Mouse (Mus musculus) hindbrain, embryonic 15.5 days (tissue): ENCODE measurements around the gene Zfp422. TPM values are rescaled to one million over a fixed set of nuclear protein-coding genes. Genes with fewer than 3 reads are reported as not detected.
"Not testable (repeated sequence)": the region's sequence is repeated elsewhere in the genome, so short reads cannot be mapped to it uniquely, and the experiment has no call there.

Experiments
- ATAC-seq: fragments of 200-750 bp; cut with Nextera tagmentation; 2 replicates; pipeline ENCODE4 v1.8.0; 2017; ENCODE audit warnings: low read depth, moderate number of reproducible peaks, moderate TSS enrichment; ENCODE audit not compliant: low FRiP score
- H3K27ac ChIP-seq: fragments of 300-500 bp; sonication (generic); replicated peaks from 2 replicates; pipeline ENCODE4 v1.5.1; 2015; ENCODE audit warnings: mild to moderate bottlenecking, inconsistent platforms
- H3K27me3 ChIP-seq: fragments of 300-500 bp; sonication (generic); 2 replicates; pipeline ENCODE4 v1.6.1; 2015; ENCODE audit warnings: control low read depth, inconsistent platforms
- H3K36me3 ChIP-seq: fragments of 300-500 bp; sonication (generic); 2 replicates; pipeline ENCODE4 v1.6.1; 2015; ENCODE audit warnings: control low read depth, inconsistent platforms
- H3K4me1 ChIP-seq: fragments of 300-500 bp; sonication (generic); replicated peaks from 2 replicates; pipeline ENCODE4 v1.6.1; 2015; ENCODE audit warnings: control low read depth, inconsistent platforms
- H3K4me2 ChIP-seq: fragments of 300-500 bp; sonication (generic); 2 replicates; pipeline ENCODE4 v1.6.1; 2015; ENCODE audit warnings: moderate library complexity, mild to moderate bottlenecking, inconsistent platforms
- H3K4me3 ChIP-seq: fragments of 300-500 bp; sonication (generic); 2 replicates; pipeline ENCODE4 v1.5.1; 2015; ENCODE audit warnings: mild to moderate bottlenecking, inconsistent platforms
- H3K9ac ChIP-seq: fragments of 300-500 bp; sonication (generic); 2 replicates; pipeline ENCODE4 v1.6.1; 2015; ENCODE audit warnings: inconsistent platforms
- H3K9me3 ChIP-seq: fragments of 300-500 bp; sonication (generic); 2 replicates; pipeline ENCODE4 v1.6.1; 2016; ENCODE audit warnings: control low read depth, inconsistent platforms
- WGBS: fragments of 180-500 bp; shearing (Covaris S2); methylation state at CpG from one replicate; pipeline ENCODE4 v1.1.7; 2015; 5-methylcytosine and 5-hydroxymethylcytosine counted together
- microRNA-seq: library from miRNA; unstranded; fragments of <30 nt; microRNA quantifications from one replicate; pipeline ENCODE4, GENCODE M21; 2016
- polyA plus RNA-seq: library from polyadenylated mRNA; unstranded; fragments of >200 nt; fragmentation: Nextera tagmentation; extraction: Ambion mirVana; gene quantifications from 2 replicates; pipeline ENCODE4 v1.2.1, GENCODE M21; 2015

Gene Zfp422
- polyA plus RNA-seq, 1 experiment from 2014 or later, result 131 TPM

DNA sequence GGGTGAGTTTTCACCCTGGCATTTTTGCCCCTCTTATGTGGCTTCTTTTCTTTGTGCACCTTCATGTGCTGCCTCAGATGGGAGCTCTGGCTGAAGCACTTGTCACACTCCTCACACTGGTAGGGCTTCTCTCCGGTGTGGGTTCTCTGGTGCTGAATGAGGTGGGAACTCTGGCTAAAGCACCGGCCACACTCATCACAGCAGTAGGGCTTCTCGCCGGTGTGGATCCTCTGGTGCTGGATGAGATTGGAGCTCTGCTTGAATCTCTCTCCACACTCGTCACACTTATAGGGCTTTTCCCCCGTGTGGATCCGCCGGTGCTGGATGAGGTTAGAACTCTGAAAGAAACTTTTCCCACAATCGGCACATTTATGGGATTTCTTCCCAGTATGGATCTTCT, 2.4 kb downstream of the Zfp422 start:
- WGBS, result 98% methylated on average over 9 of the region's 9 CpGs
- not testable (repeated sequence) for H3K4me3 ChIP-seq, H3K9ac ChIP-seq, H3K4me2 ChIP-seq, ATAC-seq, H3K27me3 ChIP-seq, H3K9me3 ChIP-seq, H3K27ac ChIP-seq
- Histone ChIP-seq H3K4me1 (peaks cover 22% of the 10 kb centered on the region), H3K36me3 (peaks cover 13% of the 10 kb centered on the region)

DNA sequence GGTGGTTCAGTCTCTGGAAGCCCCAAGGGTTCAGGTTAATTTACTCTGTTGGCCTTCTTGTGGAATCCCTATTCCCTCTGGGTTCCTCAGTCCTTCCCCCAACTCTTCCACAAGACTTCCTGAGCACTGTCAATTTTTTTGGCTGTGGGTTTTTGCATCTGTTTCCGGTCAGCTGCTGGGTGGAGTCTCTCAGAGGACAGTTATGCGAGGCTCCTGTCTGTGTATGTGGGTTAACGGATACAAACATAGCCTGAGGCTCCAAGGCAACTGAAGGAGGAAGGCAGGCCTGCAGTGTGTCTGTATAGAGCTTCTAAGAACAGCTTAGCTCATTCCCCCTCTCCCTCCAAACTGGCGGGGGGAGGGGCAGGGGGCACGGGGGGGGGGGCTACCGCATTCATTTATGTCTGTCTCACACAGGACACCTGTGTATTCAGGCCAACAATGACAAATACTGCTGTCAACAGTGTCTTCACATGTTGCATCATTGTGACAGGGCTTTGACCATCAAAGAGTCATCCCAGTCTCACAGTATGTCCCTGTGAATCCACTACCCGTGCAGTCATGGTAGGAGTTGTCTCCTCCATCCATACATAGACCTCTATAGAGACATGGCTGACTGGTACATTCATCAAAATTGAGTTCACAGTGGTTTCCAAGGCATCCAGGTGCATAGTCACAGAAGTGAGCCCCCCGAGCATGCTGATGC, 7.3 kb downstream of the Zfp422 start:
- Histone ChIP-seq H3K4me2 (no peak overlapping the region), H3K27me3 (no peaks in the 10 kb centered on the region), H3K4me1 (peaks cover 3% of the 10 kb centered on the region; the same call in 1 of the 2 replicates), H3K9ac (no peak overlapping the region), H3K4me3 (no peak overlapping the region), H3K9me3 (no peaks in the 10 kb centered on the region), H3K36me3 (peaks cover 12% of the 10 kb centered on the region), H3K27ac (no peak overlapping the region)
- WGBS, result 73% methylated on average over 8 of the region's 8 CpGs
- ATAC-seq, result no peak

DNA sequence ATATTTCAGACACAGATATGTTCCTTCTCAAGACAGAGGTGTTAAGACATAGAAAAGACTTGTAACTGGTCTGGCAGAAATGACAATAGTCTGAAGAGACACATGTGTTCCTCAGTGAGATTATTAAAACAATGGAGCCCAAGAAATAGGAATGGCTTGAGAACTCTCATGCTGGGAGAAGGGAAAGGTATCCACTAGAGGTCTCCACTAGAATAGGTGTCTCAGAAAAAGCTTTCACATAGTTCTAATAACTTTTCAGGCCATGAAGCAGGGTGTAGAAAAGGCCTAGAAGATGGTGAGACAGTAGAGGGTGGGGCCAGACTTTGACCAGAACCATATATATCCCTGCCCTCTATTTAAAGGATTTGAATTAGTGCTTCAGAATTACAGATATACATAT, 10.7 kb downstream of the Zfp422 start:
- H3K4me1 ChIP-seq, result no peaks in the 10 kb centered on the region
- H3K27ac ChIP-seq, result no peak overlapping the region
- ATAC-seq, result no peak
- no peaks in the 10 kb centered on the region for H3K9me3 ChIP-seq
- no peak overlapping the region for H3K4me3 ChIP-seq
- no peak overlapping the region for H3K9ac ChIP-seq
- H3K36me3 ChIP-seq, result no peaks in the 10 kb centered on the region
- H3K27me3 ChIP-seq, result no peaks in the 10 kb centered on the region
- no peak overlapping the region for H3K4me2 ChIP-seq

DNA sequence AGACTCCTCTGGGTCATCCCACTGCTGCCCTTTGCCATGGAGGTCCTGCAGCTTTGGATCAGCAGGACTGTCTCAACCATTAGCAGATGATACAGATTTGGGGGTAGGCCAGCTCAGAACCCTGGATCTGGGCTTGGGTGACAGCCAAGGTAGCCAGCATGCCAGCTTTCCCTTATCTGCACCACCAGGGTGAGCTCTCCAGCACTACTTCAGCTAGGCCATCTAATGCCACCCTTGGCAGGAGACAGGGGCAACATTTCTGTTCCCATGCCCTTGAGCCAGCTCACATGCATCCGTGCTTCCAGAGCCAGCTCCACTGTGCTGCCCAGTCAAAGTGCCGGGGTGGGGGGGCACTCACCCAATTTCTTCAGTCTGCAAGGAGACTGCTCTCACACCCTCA, 13.1 kb downstream of the Zfp422 start:
- ATAC-seq, result no peak
- no peak overlapping the region for H3K9ac ChIP-seq
- H3K36me3 ChIP-seq, result no peaks in the 10 kb centered on the region
- H3K4me1 ChIP-seq, result no peaks in the 10 kb centered on the region
- no peaks in the 10 kb centered on the region for H3K27me3 ChIP-seq
- no peak overlapping the region for H3K4me2 ChIP-seq
- no peak overlapping the region for H3K4me3 ChIP-seq
- no peak overlapping the region for H3K27ac ChIP-seq
- 89% methylated on average over 2 of the region's 2 CpGs for whole genome bisulfite sequencing
- H3K9me3 ChIP-seq, result no peaks in the 10 kb centered on the region

DNA sequence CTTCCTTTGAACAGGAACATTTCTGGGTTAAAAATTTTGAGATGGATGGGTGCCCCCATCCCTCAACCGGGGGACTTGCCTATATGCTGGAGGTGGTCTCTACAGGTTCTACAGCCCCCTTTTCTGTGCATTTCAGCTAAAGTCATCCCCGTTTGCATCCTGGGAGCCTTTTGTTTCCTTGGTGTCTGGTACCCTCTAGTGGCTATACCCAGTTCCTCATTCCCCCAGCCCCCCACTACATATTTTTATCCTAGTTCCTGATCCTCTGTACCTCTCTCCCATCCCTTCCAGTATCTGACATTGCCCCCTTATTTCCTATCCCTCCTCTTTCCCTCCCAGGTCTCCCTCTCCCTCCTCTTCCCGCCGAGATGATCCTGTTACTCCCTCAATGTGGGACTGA, 21.6 kb downstream of the Zfp422 start:
- 43% methylated on average over 4 of the region's 4 CpGs for WGBS
- Histone ChIP-seq H3K9ac (no peak overlapping the region), H3K4me2 (no peak overlapping the region), H3K27ac (no peak overlapping the region), H3K4me3 (no peak overlapping the region), H3K36me3 (no peaks in the 10 kb centered on the region), H3K27me3 (no peaks in the 10 kb centered on the region), H3K4me1 (no peaks in the 10 kb centered on the region), H3K9me3 (no peaks in the 10 kb centered on the region)
- ATAC-seq, result no peak

DNA sequence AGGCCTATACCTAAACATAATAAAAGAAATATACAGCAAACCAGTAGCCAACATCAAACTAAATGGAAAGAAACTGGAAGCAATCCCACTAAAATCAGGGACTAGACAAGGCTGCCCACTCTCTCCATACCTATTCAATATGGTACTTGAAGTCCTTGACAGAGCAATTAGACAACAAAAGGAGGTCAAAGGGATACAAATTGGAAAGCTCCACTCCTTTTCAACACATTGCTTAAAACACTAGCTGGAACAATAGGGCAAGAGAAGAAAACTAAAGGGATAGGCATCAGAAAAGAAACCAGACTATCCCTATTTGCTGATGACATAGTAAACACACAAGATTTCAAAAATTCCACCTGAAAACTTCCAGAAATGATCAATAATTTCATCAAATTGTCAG, 27.8 kb downstream of the Zfp422 start:
- H3K27ac ChIP-seq, H3K4me3 ChIP-seq, H3K36me3 ChIP-seq, H3K4me2 ChIP-seq, H3K4me1 ChIP-seq, H3K9ac ChIP-seq, ATAC-seq, H3K9me3 ChIP-seq, H3K27me3 ChIP-seq: not testable (repeated sequence)

DNA sequence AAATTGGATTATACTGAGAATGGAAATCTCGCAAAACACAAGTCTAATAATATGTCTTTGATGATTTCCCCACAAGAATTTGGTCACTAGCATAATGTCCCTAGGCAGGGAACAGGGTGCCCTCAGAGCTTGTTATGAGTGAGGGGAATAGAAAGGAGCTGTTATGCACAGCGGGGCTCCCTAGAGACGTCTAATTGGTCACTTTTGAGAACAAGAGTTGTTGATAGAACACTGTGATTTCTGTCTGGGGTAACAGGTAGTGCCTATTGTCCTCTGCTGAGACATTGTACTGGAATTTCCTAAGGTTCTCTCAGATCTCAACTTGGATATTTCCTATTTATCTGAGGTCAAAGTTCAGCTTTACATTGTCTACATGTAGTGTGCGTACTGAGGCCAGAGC, 44.7 kb downstream of the Zfp422 start, which contains the start of gene Olfr215:
Olfr215 (minus strand) TSS at position 101 of the 400 bp plus-strand sequence.
- Histone ChIP-seq H3K4me2 (no peak within 1 kb of the TSS), H3K27me3 (no peaks in the 10 kb centered on the region), H3K4me3 (no peak within 1 kb of the TSS), H3K27ac (no peak within 1 kb of the TSS), H3K9me3 (no peaks in the 10 kb centered on the region), H3K4me1 (no peaks in the 10 kb centered on the region), H3K9ac (no peak within 1 kb of the TSS), H3K36me3 (no peaks in the 10 kb centered on the region)
- 65% methylated on average over 4 of the region's 4 CpGs for WGBS
- no peak for ATAC-seq

Small RNAs within 50 kb of the gene (microRNA-seq; reads per million reads assigned to microRNA genes)
- gene Mir7043, result 2.6 reads per million, percentile 9 among the genes with 10 or more reads in this experiment

Other genes starting within 250 kb of the Zfp422 start
- 0.56 and 0.75 TPM in 2 replicates for gene Alox5, start 167.8 kb downstream of the Zfp422 start, polyA plus RNA-seq
- gene Olfr211, start 139.9 kb downstream of the Zfp422 start, polyA plus RNA-seq, result not detected in 2 replicates
- not detected in 2 replicates for gene Olfr212, start 122.5 kb downstream of the Zfp422 start, polyA plus RNA-seq
- gene Olfr213, start 90.5 kb downstream of the Zfp422 start, polyA plus RNA-seq, result not detected in 2 replicates
- 0.39 and 0.43 TPM in 2 replicates for gene Gm5580, start 77.9 kb downstream of the Zfp422 start, polyA plus RNA-seq
- 0.05 TPM in 1 of 2 replicates, not detected in the other for gene Olfr214, start 74.8 kb downstream of the Zfp422 start, polyA plus RNA-seq
- gene Olfr215, start 44.8 kb downstream of the Zfp422 start, polyA plus RNA-seq, result not detected in 2 replicates
- gene Depp1, start 21.6 kb upstream of the Zfp422 start, polyA plus RNA-seq, result 10.8 and 12.2 TPM in 2 replicates
- gene Rassf4, start 45.0 kb upstream of the Zfp422 start, polyA plus RNA-seq, result 29.4 and 29.9 TPM in 2 replicates
- gene Tmem72, start 87.9 kb upstream of the Zfp422 start, polyA plus RNA-seq, result 1.7 and 2.9 TPM in 2 replicates